Mouse (Mus musculus) layer of hippocampus, adult 2 months (tissue): ENCODE measurements around the gene Calcoco1. TPM values are rescaled to one million over a fixed set of nuclear protein-coding genes. Genes with fewer than 3 reads are reported as not detected.

ENCODE experiments used
- DNase-seq, 2 experiments: peaks; one replicate each; pipeline ENCODE4 v3.0.0; 2022; ENCODE audit warnings: low spot score in 2 of 2
- H3K27ac ChIP-seq: fragments of 200-600 bp; 2 replicates; pipeline ENCODE4 v1.8.1; 2022
- H3K4me3 ChIP-seq: fragments of 200-600 bp; 2 replicates; pipeline ENCODE4 v1.8.1; 2022; ENCODE audit warnings: mild to moderate bottlenecking
- CTCF ChIP-seq: fragments of 200-600 bp; conservative IDR thresholded peaks from 2 replicates; pipeline ENCODE4 v1.8.1; 2022; ENCODE audit warnings: antibody characterized with exemption, mild to moderate bottlenecking, moderate library complexity
- total RNA-seq, 2 experiments: library from RNA; stranded (reverse); gene quantifications; 2 replicates each; pipeline ENCODE4 v1.2.3; 2021

Gene Calcoco1
- total RNA-seq, 2 experiments from 2014 or later: 95.4 to 96.9 TPM

DNA sequence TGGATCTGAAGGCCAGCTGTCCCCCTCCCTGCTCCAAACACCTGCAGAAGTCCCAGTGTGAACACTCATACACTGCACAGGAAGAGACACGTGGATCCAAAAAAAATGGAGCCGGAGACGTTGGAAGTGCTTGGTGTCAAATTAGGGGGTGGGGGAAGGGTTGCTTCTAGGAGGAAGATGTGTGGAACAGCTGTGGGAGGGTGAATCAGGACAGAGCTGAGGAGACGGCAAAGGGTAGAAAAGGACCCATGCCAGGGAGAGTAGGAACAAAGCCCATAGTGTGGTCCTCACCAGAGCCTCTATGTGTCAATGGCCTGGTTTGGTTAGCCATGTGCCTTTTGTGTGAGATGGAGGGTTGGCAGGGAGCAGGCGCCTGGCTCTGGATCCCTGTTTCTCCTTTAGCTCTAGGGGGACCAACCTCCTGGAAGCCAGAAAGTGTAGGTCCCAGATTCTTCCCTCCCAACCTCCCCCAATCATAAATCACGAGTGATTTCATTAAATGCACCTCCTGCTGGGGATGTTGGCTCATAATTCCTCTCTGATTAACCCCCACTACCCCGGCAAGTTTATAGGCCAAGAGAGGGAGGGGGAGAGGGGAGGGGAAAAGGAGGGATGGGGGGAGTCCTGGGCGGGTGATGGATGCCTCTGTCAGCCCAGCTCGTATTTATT lies 16.6 kb downstream of the Calcoco1 start:
- Histone ChIP-seq H3K4me3 (no peak overlapping the region), H3K27ac (peak overlapping the region; percentile 78)
- no peak for DNase-seq
- no peak for TF ChIP-seq CTCF

DNA sequence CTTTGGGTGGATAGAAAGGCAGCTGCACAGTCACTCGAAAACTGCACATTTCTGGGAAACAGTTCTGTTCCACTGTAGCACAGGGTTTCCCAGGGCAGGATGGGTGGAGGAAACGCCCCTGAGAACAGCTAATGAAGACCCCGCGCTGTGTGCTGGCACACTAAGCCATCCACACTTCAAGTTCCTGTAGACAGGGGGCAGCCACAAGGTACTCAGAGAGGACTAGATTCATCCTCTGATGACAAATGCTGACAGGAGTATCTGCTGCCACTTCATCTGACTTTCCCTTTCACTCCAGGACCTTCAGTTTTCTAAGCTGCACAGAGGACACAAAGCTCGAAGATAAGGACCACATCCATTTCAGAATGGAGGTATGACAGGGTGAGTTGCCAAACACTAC lies 17.2 kb downstream of the Calcoco1 start:
- Histone ChIP-seq H3K27ac (peak overlapping the region; percentile 78), H3K4me3 (no peak overlapping the region)
- TF ChIP-seq CTCF: peak; percentile 67
- no peak for DNase-seq

DNA sequence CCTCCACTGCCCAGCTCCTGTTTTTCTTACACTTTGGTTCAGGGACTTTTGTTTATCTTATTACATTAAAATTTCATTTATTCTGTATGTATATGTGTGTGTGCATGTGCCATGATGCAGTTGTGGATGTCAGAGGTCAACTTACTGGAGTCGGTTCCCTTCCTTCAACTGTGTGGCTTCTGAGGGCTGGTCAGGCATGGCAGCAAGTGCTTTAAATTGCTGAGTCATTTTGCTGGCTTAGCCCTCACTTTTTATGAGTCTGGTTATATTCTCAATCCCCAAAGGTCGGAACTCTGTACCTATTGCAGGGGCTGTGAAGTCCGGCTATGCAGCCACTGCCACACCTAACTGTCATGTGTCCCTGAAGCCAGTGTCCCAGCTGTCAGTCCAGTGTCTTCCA lies 19.0 kb downstream of the Calcoco1 start:
- DNase-seq: no peak
- H3K4me3 ChIP-seq: no peak overlapping the region
- no peak overlapping the region for H3K27ac ChIP-seq
- TF ChIP-seq CTCF: no peak

- H3K4me3 ChIP-seq: no peak overlapping the region
- H3K27ac ChIP-seq: no peak overlapping the region
- peak; percentile 97 for TF ChIP-seq CTCF
- peak; percentile 79 to 89 for DNase-seq
Measured at GRCm38 (mm10) chr15:102698193-102698592, 23.8 kb downstream of the Calcoco1 start.

DNA sequence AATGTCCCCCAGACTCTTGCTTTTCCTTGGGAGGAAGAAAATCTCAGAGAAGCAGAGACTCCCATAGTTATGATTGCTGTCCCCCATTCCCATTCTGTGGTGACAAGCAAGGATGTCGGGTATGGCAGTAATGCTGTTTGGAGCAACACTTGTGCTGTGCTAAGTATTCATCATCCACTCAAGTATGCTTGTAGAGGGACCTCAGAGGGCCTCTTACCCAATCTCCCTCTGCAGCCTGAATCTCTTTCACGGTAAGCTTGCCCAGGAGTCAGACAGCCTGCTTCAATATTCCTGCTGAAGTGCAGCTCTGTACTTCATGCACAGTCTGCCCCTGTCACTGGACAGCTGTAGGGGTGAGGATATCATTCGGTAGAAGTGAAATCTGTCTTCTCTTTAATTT lies 25.1 kb downstream of the Calcoco1 start:
- no peak for DNase-seq
- no peak overlapping the region for H3K27ac ChIP-seq
- no peak overlapping the region for H3K4me3 ChIP-seq
- TF ChIP-seq CTCF: no peak

GRCm38 (mm10) chr15:102693600-102693999 lies 28.4 kb downstream of the Calcoco1 start:
- no peak for TF ChIP-seq CTCF
- Histone ChIP-seq H3K27ac (peak overlapping the region; percentile 88), H3K4me3 (peak overlapping the region; percentile 62)
- DNase-seq: peak; percentile 80 to 87

- peak overlapping the region; percentile 62 for H3K4me3 ChIP-seq
- H3K27ac ChIP-seq: peak overlapping the region; percentile 88
- peak; percentile 66 to 84 for DNase-seq
- peak; percentile 97 for TF ChIP-seq CTCF
Measured at GRCm38 (mm10) chr15:102692991-102693411, 29.0 kb downstream of the Calcoco1 start.

GRCm38 (mm10) chr15:102692321-102692804 lies 29.6 kb downstream of the Calcoco1 start:
- Histone ChIP-seq H3K4me3 (peak overlapping the region; percentile 62), H3K27ac (peak overlapping the region; percentile 88)
- DNase-seq: no peak
- TF ChIP-seq CTCF: no peak

- H3K4me3 ChIP-seq: no peak overlapping the region
- DNase-seq: no peak
- TF ChIP-seq CTCF: no peak
- H3K27ac ChIP-seq: no peak overlapping the region
Measured at GRCm38 (mm10) chr15:102685791-102686190, 36.2 kb downstream of the Calcoco1 start.

- TF ChIP-seq CTCF: peak; percentile 73
- Histone ChIP-seq H3K4me3 (no peak overlapping the region), H3K27ac (no peak overlapping the region)
- DNase-seq: no peak
Measured at GRCm38 (mm10) chr15:102683670-102684069, 38.3 kb downstream of the Calcoco1 start.

DNA sequence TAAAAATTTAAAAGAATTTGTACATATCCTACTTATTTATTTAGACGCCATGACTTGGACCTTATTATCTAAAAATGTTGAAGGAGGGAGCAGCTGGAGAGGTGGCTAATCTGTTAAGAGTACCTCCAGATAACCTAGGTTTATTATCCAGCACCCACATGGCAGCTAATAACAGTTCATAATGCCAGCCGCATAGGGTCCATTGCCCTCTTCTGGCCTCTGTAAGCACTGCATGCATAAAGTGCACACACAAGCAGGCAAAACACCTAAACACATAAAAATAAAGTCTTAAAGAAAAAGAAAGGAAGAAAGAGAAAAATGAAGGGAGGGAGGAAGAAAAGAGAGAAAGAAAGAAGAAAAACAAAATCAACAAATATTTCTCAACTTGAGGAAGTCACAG lies 45.6 kb downstream of the Calcoco1 start:
- peak; percentile 52 for TF ChIP-seq CTCF
- no peak overlapping the region for H3K4me3 ChIP-seq
- DNase-seq: no peak
- H3K27ac ChIP-seq: no peak overlapping the region

DNA sequence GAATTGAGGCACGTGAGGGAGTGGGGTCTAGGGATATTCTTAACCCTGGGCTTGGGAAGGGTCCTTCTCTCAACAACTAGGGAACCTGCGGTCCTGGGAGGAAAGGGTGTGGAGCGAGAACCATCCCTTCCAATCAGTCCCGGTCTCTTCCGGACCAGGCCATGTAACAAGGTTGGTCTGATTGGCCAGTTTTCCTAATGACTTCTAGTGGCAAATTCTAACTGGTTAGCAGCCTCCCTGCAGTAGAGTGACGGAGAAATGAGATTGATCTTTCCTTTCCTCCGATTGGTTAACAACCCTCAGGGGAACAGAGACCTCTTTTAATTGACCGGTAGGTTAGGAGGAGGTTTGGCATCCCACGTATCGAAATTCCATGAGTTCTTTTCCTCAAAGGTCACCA lies 48.4 kb downstream of the Calcoco1 start:
- Histone ChIP-seq H3K4me3 (peak overlapping the region; percentile 66), H3K27ac (peak overlapping the region; percentile 100)
- TF ChIP-seq CTCF: no peak; the same call in 1 of the 2 replicates
- DNase-seq: peak; percentile 44 to 81

DNA sequence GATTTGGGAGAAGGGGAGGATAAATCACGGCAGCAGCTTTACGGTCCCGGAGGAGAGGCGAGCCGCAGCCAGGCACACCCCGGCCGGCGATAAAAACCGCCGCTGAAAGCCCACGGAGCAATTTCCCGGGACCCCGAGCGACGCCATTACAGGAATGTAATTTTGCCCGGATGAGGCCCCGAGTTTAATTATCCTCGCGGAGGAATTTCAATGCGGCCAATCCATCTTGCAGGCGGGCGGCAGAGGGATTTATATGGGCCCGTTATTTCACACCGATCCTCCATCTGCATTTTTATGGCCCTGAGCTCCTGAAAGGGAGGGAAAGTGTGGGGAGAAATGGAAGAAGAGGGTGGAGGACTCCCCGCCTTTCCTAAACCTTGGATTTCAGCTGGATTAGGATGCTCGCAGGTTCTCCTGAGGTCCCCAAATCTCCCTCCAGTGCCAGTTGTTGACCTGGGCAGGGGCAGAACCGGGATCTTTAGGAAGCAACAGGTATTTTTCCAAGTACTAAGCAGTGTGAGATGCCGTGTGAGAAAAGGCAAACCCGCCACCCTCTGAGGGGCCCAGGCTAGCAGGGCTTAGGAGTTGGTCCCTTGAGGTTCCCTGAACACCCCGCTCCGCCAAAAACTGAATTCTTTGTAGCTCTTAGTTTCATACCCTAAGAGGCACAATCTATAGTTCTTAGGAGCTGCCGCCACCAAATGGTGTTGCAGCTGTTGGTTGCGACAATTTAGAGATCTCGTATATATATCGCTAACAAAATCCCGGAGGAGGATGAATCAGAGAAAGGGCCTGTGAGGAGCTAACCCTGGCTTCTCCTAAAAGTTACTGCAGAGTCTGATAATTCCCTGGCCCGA lies 49.5 kb downstream of the Calcoco1 start, which contains the start of gene Atp5g2:
TSS of gene Atp5g2 (minus strand) at position 138 of the 857 bp plus-strand sequence.
- Histone ChIP-seq H3K4me3 (peak within 1 kb of the TSS; percentile 66), H3K27ac (peak within 1 kb of the TSS; percentile 100)
- no peak for DNase-seq
- no peak for TF ChIP-seq CTCF
